Mouse (Mus musculus): Measurements from ENCODE around the gene Trim80.

DNA sequence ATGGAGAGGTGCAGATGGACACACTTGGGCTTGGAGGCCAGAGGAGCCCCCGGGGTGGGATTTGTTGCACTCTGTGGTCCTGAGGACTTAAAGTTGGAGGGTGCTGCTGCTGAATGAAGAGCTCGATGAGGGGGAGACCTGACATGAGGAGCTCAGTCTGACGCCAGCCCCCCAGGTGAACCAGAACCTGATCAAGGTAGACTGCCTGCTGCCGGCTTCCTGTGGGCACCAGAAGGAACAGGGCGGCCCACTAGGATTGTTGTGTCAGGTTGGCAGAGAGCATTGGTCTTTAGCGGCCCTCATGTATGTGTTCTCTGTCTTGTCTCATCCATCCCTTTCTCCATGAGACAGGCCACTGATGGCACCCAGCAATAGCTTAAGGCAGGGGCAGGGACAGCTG, 34.6 kb upstream of the Trim80 start:
- TF ChIP-seq POLR2A (IDR thresholded peaks at IDR 0.05; ENCODE audit: control insufficient read depth in 1 of 2, insufficient read depth in 1 of 2, low read depth in 1 of 2, low read length in 2 of 2, poor library complexity in 1 of 2) (no peak), TAL1 (IDR thresholded peaks at IDR 0.05; ENCODE audit: low read length) (no peak), TCF12 (IDR thresholded peaks at IDR 0.05; ENCODE audit: low read depth, low read length) (no peak), CTCF (IDR thresholded peaks at IDR 0.05 in 2 of 3, conservative IDR thresholded peaks at IDR 0.05 in 1 of 3; ENCODE audit: control insufficient read depth in 1 of 3, insufficient read depth in 1 of 3, low read depth in 2 of 3, low read length in 3 of 3, poor library complexity in 1 of 3, severe bottlenecking in 1 of 3) (no peak)
